13 mouse cellular contexts compared by ENCODE assay signal in the genomic region with DNA sequence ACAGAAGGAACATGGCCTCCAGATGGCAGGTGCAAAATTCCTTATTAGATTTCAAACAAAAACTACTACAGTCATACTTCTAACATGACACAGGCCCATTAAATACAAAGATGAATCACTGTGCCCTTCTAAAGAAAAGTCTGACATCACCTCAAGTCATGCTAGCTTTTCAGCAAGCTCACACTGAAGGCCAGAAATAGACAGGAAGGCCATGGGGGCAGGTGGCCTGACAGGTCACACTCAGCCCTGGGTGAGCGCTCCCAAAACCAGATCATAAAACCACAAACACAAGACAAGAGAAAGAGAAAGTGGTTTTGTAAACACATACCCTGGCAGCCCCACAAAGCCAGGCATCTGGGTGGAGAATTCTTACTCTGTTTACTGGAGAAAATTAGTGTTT. TPM values are rescaled to one million over a fixed set of nuclear protein-coding genes. Genes with fewer than 3 reads are reported as not detected.
DNase-seq lines count a peak whose midpoint lies in the region; ATAC-seq lines count a peak whose summit lies in the region.
"Had no signal": no experiment of that assay in that cellular context is flagged by ENCODE, and none has a peak within 500 bp of the region (broad histone marks: within the 10 kb centered on the region; RNA-seq: fewer than 3 reads in every experiment).

No protein-coding gene starts in this region.

- peak; percentile 74 to 88 for DNase-seq in adrenal gland, adult (ENCODE audit: inconsistent age in 2 of 2, low spot score in 1 of 2)
- no peak for DNase-seq in adrenal gland, postnatal 4 days (ENCODE audit: low spot score in 2 of 2)
- DNase-seq in midbrain, embryonic 11.5 days (ENCODE audit: low spot score, missing footprints) = peak; percentile 47
- DNase-seq in c-Kit-positive CD71-negative TER-119-negative erythroid progenitor cells, embryonic 14.5 days (ENCODE audit: low read depth) = peak; percentile 28
- DNase-seq in skeletal muscle tissue, adult 2 months (ENCODE audit: low read depth, low spot score) = peak; percentile 50
- DNase-seq in right cerebral cortex, postnatal 25 days = no peak
- DNase-seq in frontal cortex, postnatal 14 days (ENCODE audit: low spot score in 2 of 2) = no peak
- DNase-seq: cerebellum, postnatal 25 days; kidney, postnatal 36 days; left cerebral cortex, postnatal 4 days had no signal

- H3K36me3 ChIP-seq in midbrain, embryonic 11.5 days (ENCODE audit: control insufficient read depth, insufficient read depth, low read length) = no peaks in the 10 kb centered on the region
- no peaks in the 10 kb centered on the region for H3K36me3 ChIP-seq in midbrain, embryonic 16.5 days (ENCODE audit: control insufficient read depth, insufficient read depth, low read length)

- H3K4me3 ChIP-seq in midbrain, embryonic 11.5 days (ENCODE audit: low read depth, low read length) = no peak overlapping the region
- no peak overlapping the region for H3K4me3 ChIP-seq in midbrain, embryonic 16.5 days (ENCODE audit: low read depth, low read length)
- H3K4me3 ChIP-seq: erythroblast, embryonic 14.5 days had no signal

- WGBS in midbrain, embryonic 11.5 days = 81% methylated on average over 1 of the region's 1 CpGs
- WGBS in midbrain, embryonic 16.5 days = 88% methylated on average over 1 of the region's 1 CpGs

- H3K9ac ChIP-seq in midbrain, embryonic 11.5 days (ENCODE audit: low read length) = no peak overlapping the region
- H3K9ac ChIP-seq in midbrain, embryonic 16.5 days (ENCODE audit: low read depth, low read length) = no peak overlapping the region
- H3K9ac ChIP-seq: hindbrain, embryonic 14.5 days had no signal

- no peak overlapping the region for H3K4me2 ChIP-seq in midbrain, embryonic 11.5 days
- H3K4me2 ChIP-seq in midbrain, embryonic 16.5 days (ENCODE audit: low read length) = no peak overlapping the region
- H3K4me2 ChIP-seq: hindbrain, embryonic 14.5 days had no signal

- no peaks in the 10 kb centered on the region; the same call in 1 of the 2 replicates for H3K9me3 ChIP-seq in midbrain, embryonic 11.5 days (ENCODE audit: control insufficient read depth, low read length)
- H3K9me3 ChIP-seq in midbrain, embryonic 16.5 days (replicated peaks; ENCODE audit: control insufficient read depth, low read length, poor library complexity, severe bottlenecking) = no peaks in the 10 kb centered on the region

- no peak overlapping the region for H3K27ac ChIP-seq in midbrain, embryonic 11.5 days (ENCODE audit: low read depth, low read length)
- H3K27ac ChIP-seq in midbrain, embryonic 16.5 days (ENCODE audit: low read length) = no peak overlapping the region
- H3K27ac ChIP-seq: hindbrain, embryonic 14.5 days had no signal

- H3K27me3 ChIP-seq in midbrain, embryonic 11.5 days (ENCODE audit: control insufficient read depth, insufficient read depth, low read length) = no peaks in the 10 kb centered on the region
- H3K27me3 ChIP-seq in midbrain, embryonic 16.5 days (ENCODE audit: control insufficient read depth, insufficient read depth, low read depth, low read length) = no peaks in the 10 kb centered on the region

- H3K4me1 ChIP-seq in midbrain, embryonic 11.5 days (ENCODE audit: control insufficient read depth, insufficient read depth, low read length) = no peaks in the 10 kb centered on the region
- no peaks in the 10 kb centered on the region for H3K4me1 ChIP-seq in midbrain, embryonic 16.5 days (ENCODE audit: control insufficient read depth, insufficient read depth, low read length)

- ATAC-seq in midbrain, embryonic 11.5 days (ENCODE audit: low FRiP score) = no peak
- no peak for ATAC-seq in midbrain, embryonic 16.5 days

RNA-seq across cellular contexts. Expression of gene Insr, which starts 32.3 kb away (rescaled TPM):
- total RNA-seq in adrenal gland, postnatal 4 days (2021) = 100 to 1,000 TPM; 111 to 112 TPM
- polyA plus RNA-seq in midbrain, embryonic 11.5 days (2014; fragmentation: Nextera tagmentation; extraction: Ambion mirVana) = 31.5 and 31.7 TPM in 2 replicates
- 48.6 and 54.1 TPM in 2 replicates for polyA plus RNA-seq in midbrain, embryonic 16.5 days (2015; fragmentation: Nextera tagmentation; extraction: Ambion mirVana)

Comparison
In these comparisons a context has a peak if more than half of its experiments do, and no peak if none do; other contexts are left out.
1. DNase-seq: peak in adrenal gland, adult (2 of 2), midbrain, embryonic 11.5 days (single experiment), c-Kit-positive CD71-negative TER-119-negative erythroid progenitor cells, embryonic 14.5 days (single experiment) and skeletal muscle tissue, adult 2 months (single experiment); none in adrenal gland, postnatal 4 days (0 of 2), right cerebral cortex, postnatal 25 days (single experiment) and frontal cortex, postnatal 14 days (0 of 2).